Mouse (Mus musculus) intestine, embryonic 14.5 days (tissue): ENCODE measurements around the gene Mcf2. TPM values are rescaled to one million over a fixed set of nuclear protein-coding genes. Genes with fewer than 3 reads are reported as not detected.
A peak's percentile ranks its signal among the peaks of the same experiment; 100 is the strongest.

Source experiments
- ATAC-seq: fragments of 200-750 bp; cut with Nextera tagmentation; replicated peaks from 2 replicates; pipeline ENCODE4 v1.8.0; 2017; ENCODE audit warnings: low read depth, moderate number of reproducible peaks, moderate TSS enrichment, moderate library complexity; ENCODE audit not compliant: low FRiP score, low TSS enrichment
- DNase-seq: peaks from one replicate; pipeline ENCODE4 v3.0.0-alpha.2; 2018; ENCODE audit warnings: low spot score
- H3K27ac ChIP-seq: fragments of 300-500 bp; sonication (generic); 2 replicates; pipeline ENCODE4 v1.5.1; 2014; ENCODE audit warnings: low read depth, mild to moderate bottlenecking, control low read depth
- H3K27me3 ChIP-seq: fragments of 300-500 bp; sonication (generic); replicated peaks from 2 replicates; pipeline ENCODE4 v1.6.1; 2014; ENCODE audit warnings: low read length, control low read depth; ENCODE audit not compliant: control insufficient read depth, insufficient read depth
- H3K36me3 ChIP-seq: fragments of 300-500 bp; sonication (generic); 2 replicates; pipeline ENCODE4 v1.6.1; 2014; ENCODE audit warnings: low read length, control low read depth; ENCODE audit not compliant: control insufficient read depth, insufficient read depth
- H3K4me1 ChIP-seq: fragments of 300-500 bp; sonication (generic); replicated peaks from 2 replicates; pipeline ENCODE4 v1.6.1; 2014; ENCODE audit warnings: low read length, control low read depth, mixed read lengths; ENCODE audit not compliant: control insufficient read depth, insufficient read depth
- H3K4me2 ChIP-seq: fragments of 300-500 bp; sonication (generic); 2 replicates; pipeline ENCODE4 v1.6.1; 2014; ENCODE audit warnings: low read length
- H3K4me3 ChIP-seq: fragments of 300-500 bp; sonication (generic); 2 replicates; pipeline ENCODE4 v1.5.1; 2014; ENCODE audit warnings: low read depth, low read length, control low read depth, mixed read lengths
- H3K9ac ChIP-seq: fragments of 300-500 bp; sonication (generic); 2 replicates; pipeline ENCODE4 v1.6.1; 2014; ENCODE audit warnings: mild to moderate bottlenecking, low read length
- H3K9me3 ChIP-seq: fragments of 300-500 bp; sonication (generic); 2 replicates; pipeline ENCODE4 v1.6.1; 2016; ENCODE audit warnings: low read length, control low read depth; ENCODE audit not compliant: control insufficient read depth
- WGBS: fragments of 180-500 bp; shearing (Covaris S2); extraction: QIAGEN DNeasy Blood & Tissue Kit; methylation state at CpG from one replicate; pipeline ENCODE4 v1.1.7; 2014; 5-methylcytosine and 5-hydroxymethylcytosine counted together
- polyA plus RNA-seq: library from polyadenylated mRNA; unstranded; fragments of >200 nt; fragmentation: Nextera tagmentation; extraction: Ambion mirVana; gene quantifications from 2 replicates; pipeline ENCODE4 v1.2.1, GENCODE M21; 2014

Gene Mcf2
- polyA plus RNA-seq = 0.38 and 1.0 TPM in 2 replicates

GRCm38 (mm10) chrX:60178744-60179458 is at the start of gene Mcf2:
Gene Mcf2, minus strand, starts transcription at chrX:60179089.
- H3K36me3 ChIP-seq = no peaks in the 10 kb centered on the region
- H3K9ac ChIP-seq = no peak within 1 kb of the TSS
- H3K27me3 ChIP-seq = 0 out of 2 replicates have a peak, but pooled peaks cover 12% of the 10 kb centered on the region
- DNase-seq = peak; percentile 59
- ATAC-seq = peak; percentile 36; the same call in 1 of the 2 replicates
- 9% methylated on average over 28 of the region's 28 CpGs for WGBS
- H3K9me3 ChIP-seq = no peaks in the 10 kb centered on the region
- H3K4me1 ChIP-seq = no peaks in the 10 kb centered on the region
- H3K27ac ChIP-seq = no peak within 1 kb of the TSS
- H3K4me3 ChIP-seq = peak within 1 kb of the TSS; percentile 28
- H3K4me2 ChIP-seq = peak within 1 kb of the TSS; percentile 56

- no peaks in the 10 kb centered on the region for H3K36me3 ChIP-seq
- no peak overlapping the region for H3K4me2 ChIP-seq
- H3K4me1 ChIP-seq = no peaks in the 10 kb centered on the region
- H3K4me3 ChIP-seq = no peak overlapping the region
- no peaks in the 10 kb centered on the region for H3K9me3 ChIP-seq
- no peak overlapping the region for H3K9ac ChIP-seq
- ATAC-seq (no peak), DNase-seq (no peak)
- WGBS = 39% methylated on average over 1 of the region's 1 CpGs
- H3K27me3 ChIP-seq = no peaks in the 10 kb centered on the region
- no peak overlapping the region for H3K27ac ChIP-seq
Measured at GRCm38 (mm10) chrX:60187726-60188125, 8.8 kb upstream of the Mcf2 start.

- Histone ChIP-seq H3K4me1 (no peaks in the 10 kb centered on the region), H3K9me3 (no peaks in the 10 kb centered on the region), H3K27ac (no peak overlapping the region), H3K4me2 (no peak overlapping the region), H3K36me3 (no peaks in the 10 kb centered on the region), H3K9ac (no peak overlapping the region), H3K27me3 (0 out of 2 replicates have a peak, but pooled peaks cover 8% of the 10 kb centered on the region), H3K4me3 (no peak overlapping the region)
- ATAC-seq (no peak), DNase-seq (no peak)
- WGBS = 47% methylated on average over 3 of the region's 3 CpGs
Measured at GRCm38 (mm10) chrX:60182611-60183010, 3.7 kb upstream of the Mcf2 start.

GRCm38 (mm10) chrX:60178025-60178743 is 705 bp downstream of the Mcf2 start:
- 13% methylated on average over 19 of the region's 19 CpGs for WGBS
- 0 out of 2 replicates have a peak, but pooled peaks cover 12% of the 10 kb centered on the region for H3K27me3 ChIP-seq

GRCm38 (mm10) chrX:60170106-60170505 is 8.8 kb downstream of the Mcf2 start:
- Histone ChIP-seq H3K27me3 (no peaks in the 10 kb centered on the region), H3K4me3 (no peak overlapping the region), H3K27ac (no peak overlapping the region), H3K36me3 (no peaks in the 10 kb centered on the region), H3K4me2 (no peak overlapping the region), H3K4me1 (no peaks in the 10 kb centered on the region), H3K9ac (no peak overlapping the region), H3K9me3 (no peaks in the 10 kb centered on the region)
- DNase-seq = no peak
- ATAC-seq = no peak
- WGBS = 79% methylated on average over 5 of the region's 5 CpGs

More at GRCm38 (mm10) chrX:60178025-60178743, 705 bp downstream of the Mcf2 start:
- DNase-seq = peak; percentile 48
- Histone ChIP-seq H3K4me3 (peak overlapping the region; percentile 28), H3K27ac (no peak overlapping the region), H3K4me2 (peak overlapping the region; percentile 56), H3K9me3 (no peaks in the 10 kb centered on the region), H3K9ac (no peak overlapping the region), H3K4me1 (no peaks in the 10 kb centered on the region), H3K36me3 (no peaks in the 10 kb centered on the region)
- no peak for ATAC-seq

GRCm38 (mm10) chrX:60169511-60169910 is 9.4 kb downstream of the Mcf2 start:
- Histone ChIP-seq H3K9ac (no peak overlapping the region), H3K9me3 (no peaks in the 10 kb centered on the region), H3K4me1 (no peaks in the 10 kb centered on the region), H3K27me3 (no peaks in the 10 kb centered on the region), H3K4me3 (no peak overlapping the region), H3K27ac (no peak overlapping the region), H3K4me2 (no peak overlapping the region), H3K36me3 (no peaks in the 10 kb centered on the region)
- WGBS = 77% methylated on average over 2 of the region's 2 CpGs
- DNase-seq = no peak
- no peak for ATAC-seq

GRCm38 (mm10) chrX:60168796-60169195 is 10.1 kb downstream of the Mcf2 start:
- Histone ChIP-seq H3K4me2 (no peak overlapping the region), H3K27me3 (no peaks in the 10 kb centered on the region), H3K36me3 (no peaks in the 10 kb centered on the region), H3K4me3 (no peak overlapping the region), H3K9ac (no peak overlapping the region), H3K9me3 (no peaks in the 10 kb centered on the region), H3K4me1 (no peaks in the 10 kb centered on the region), H3K27ac (no peak overlapping the region)
- WGBS = 87% methylated on average over 2 of the region's 2 CpGs
- ATAC-seq (no peak), DNase-seq (no peak)

- Histone ChIP-seq H3K9ac (no peak overlapping the region), H3K27me3 (no peaks in the 10 kb centered on the region), H3K4me2 (peak overlapping the region; percentile 35; the same call in 1 of the 2 replicates), H3K36me3 (no peaks in the 10 kb centered on the region), H3K4me1 (no peaks in the 10 kb centered on the region), H3K27ac (no peak overlapping the region), H3K4me3 (peak overlapping the region; percentile 12), H3K9me3 (no peaks in the 10 kb centered on the region)
- WGBS = 17% methylated on average over 13 of the region's 13 CpGs
- DNase-seq = no peak
- no peak for ATAC-seq
Measured at GRCm38 (mm10) chrX:60147268-60147974, 31.5 kb downstream of the Mcf2 start.
